Mouse (Mus musculus): ENCODE results near the gene Irx6. TPM values are rescaled to one million over a fixed set of nuclear protein-coding genes. Genes with fewer than 3 reads are reported as not detected.
A peak's percentile ranks its signal among the peaks of the same experiment; 100 is the strongest.

Irx6 gene
- polyA plus RNA-seq, 1 experiment = not detected

GRCm38 (mm10) chr8:92670236-92670635 is 3.9 kb upstream of the Irx6 start:
- Histone ChIP-seq H3K27me3 (replicated peaks; ENCODE audit: control insufficient read depth, insufficient read depth, low read length) (peaks cover 1% of the 10 kb centered on the region), H3K36me3 (ENCODE audit: control insufficient read depth, insufficient read depth, low read length) (no peaks in the 10 kb centered on the region), H3K4me3 (ENCODE audit: insufficient read depth, low read depth, low read length) (no peak overlapping the region), H3K27ac (ENCODE audit: insufficient read depth, low read depth, low read length) (no peak overlapping the region), H3K4me1 (ENCODE audit: control insufficient read depth, insufficient read depth, low read length) (no peaks in the 10 kb centered on the region)
- DNase-seq = no peak
- no peak for TF ChIP-seq CTCF (conservative IDR thresholded peaks at IDR 0.05; ENCODE audit: insufficient read depth, insufficient read length, low read depth, low read length)
- no peak for TF ChIP-seq POLR2A (IDR thresholded peaks at IDR 0.05; ENCODE audit: low read depth, low read length)
- WGBS = 62% methylated on average over 11 of the region's 11 CpGs

GRCm38 (mm10) chr8:92670656-92671195 is 3.4 kb upstream of the Irx6 start:
- no peak overlapping the region for H3K4me3 ChIP-seq (ENCODE audit: insufficient read depth, low read depth, low read length)
- H3K36me3 ChIP-seq (ENCODE audit: control insufficient read depth, insufficient read depth, low read length) = no peaks in the 10 kb centered on the region
- DNase-seq = no peak
- peaks cover 1% of the 10 kb centered on the region for H3K27me3 ChIP-seq (replicated peaks; ENCODE audit: control insufficient read depth, insufficient read depth, low read length)
- TF ChIP-seq POLR2A (IDR thresholded peaks at IDR 0.05; ENCODE audit: low read depth, low read length) (no peak), CTCF (conservative IDR thresholded peaks at IDR 0.05; ENCODE audit: insufficient read depth, insufficient read length, low read depth, low read length) (no peak)
- H3K27ac ChIP-seq (ENCODE audit: insufficient read depth, low read depth, low read length) = no peak overlapping the region
- 64% methylated on average over 12 of the region's 12 CpGs for WGBS
- no peaks in the 10 kb centered on the region for H3K4me1 ChIP-seq (ENCODE audit: control insufficient read depth, insufficient read depth, low read length)

DNA sequence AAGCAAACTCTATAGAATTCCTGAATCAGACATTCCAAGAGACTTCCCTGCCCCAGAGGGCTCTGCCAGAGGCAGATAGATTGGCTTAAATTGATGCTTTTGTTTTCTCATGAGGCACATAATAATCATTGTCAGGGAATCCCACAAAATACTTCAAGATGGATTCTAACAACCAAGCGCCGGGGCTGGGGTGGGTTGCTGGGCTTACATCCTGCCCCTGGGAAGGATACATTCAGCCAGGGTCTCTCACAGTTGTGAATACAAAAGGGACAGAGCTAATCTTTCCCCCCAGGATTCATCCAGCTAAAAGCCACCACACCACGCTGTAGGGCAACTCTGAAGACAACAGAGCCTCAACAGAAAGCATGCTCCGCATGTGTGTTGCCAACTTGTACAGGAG is 2.2 kb upstream of the Irx6 start:
- DNase-seq = no peak
- 96% methylated on average over 4 of the region's 4 CpGs for WGBS
- Histone ChIP-seq H3K27me3 (replicated peaks; ENCODE audit: control insufficient read depth, insufficient read depth, low read length) (peaks cover 1% of the 10 kb centered on the region), H3K4me1 (ENCODE audit: control insufficient read depth, insufficient read depth, low read length) (no peaks in the 10 kb centered on the region), H3K27ac (ENCODE audit: insufficient read depth, low read depth, low read length) (no peak overlapping the region), H3K4me3 (ENCODE audit: insufficient read depth, low read depth, low read length) (no peak overlapping the region), H3K36me3 (ENCODE audit: control insufficient read depth, insufficient read depth, low read length) (no peaks in the 10 kb centered on the region)
- no peak for TF ChIP-seq CTCF (conservative IDR thresholded peaks at IDR 0.05; ENCODE audit: insufficient read depth, insufficient read length, low read depth, low read length)
- no peak for TF ChIP-seq POLR2A (IDR thresholded peaks at IDR 0.05; ENCODE audit: low read depth, low read length)

- no peak for TF ChIP-seq POLR2A (IDR thresholded peaks at IDR 0.05; ENCODE audit: low read depth, low read length)
- Histone ChIP-seq H3K27me3 (replicated peaks; ENCODE audit: control insufficient read depth, insufficient read depth, low read length) (peaks cover 3% of the 10 kb centered on the region), H3K27ac (ENCODE audit: insufficient read depth, low read depth, low read length) (no peak overlapping the region), H3K4me1 (ENCODE audit: control insufficient read depth, insufficient read depth, low read length) (no peaks in the 10 kb centered on the region), H3K4me3 (ENCODE audit: insufficient read depth, low read depth, low read length) (no peak overlapping the region), H3K36me3 (ENCODE audit: control insufficient read depth, insufficient read depth, low read length) (no peaks in the 10 kb centered on the region)
- WGBS = 7% methylated on average over 11 of the region's 11 CpGs
- no peak for DNase-seq
Measured at GRCm38 (mm10) chr8:92673101-92673500, 987 bp upstream of the Irx6 start.

- Histone ChIP-seq H3K27ac (ENCODE audit: insufficient read depth, low read depth, low read length) (no peak overlapping the region), H3K4me3 (ENCODE audit: insufficient read depth, low read depth, low read length) (no peak overlapping the region), H3K4me1 (ENCODE audit: control insufficient read depth, insufficient read depth, low read length) (no peaks in the 10 kb centered on the region), H3K36me3 (ENCODE audit: control insufficient read depth, insufficient read depth, low read length) (no peaks in the 10 kb centered on the region), H3K27me3 (replicated peaks; ENCODE audit: control insufficient read depth, insufficient read depth, low read length) (peaks cover 3% of the 10 kb centered on the region)
- TF ChIP-seq CTCF (conservative IDR thresholded peaks at IDR 0.05; ENCODE audit: insufficient read depth, insufficient read length, low read depth, low read length) (no peak), POLR2A (IDR thresholded peaks at IDR 0.05; ENCODE audit: low read depth, low read length) (no peak)
- WGBS = 2% methylated on average over 30 of the region's 30 CpGs
- DNase-seq = peak; percentile 27
Measured at GRCm38 (mm10) chr8:92673555-92674243, 389 bp upstream of the Irx6 start.

- no peak overlapping the region for H3K27ac ChIP-seq (ENCODE audit: insufficient read depth, low read depth, low read length)
- TF ChIP-seq POLR2A (IDR thresholded peaks at IDR 0.05; ENCODE audit: low read depth, low read length) = no peak
- no peak for TF ChIP-seq CTCF (conservative IDR thresholded peaks at IDR 0.05; ENCODE audit: insufficient read depth, insufficient read length, low read depth, low read length)
- no peak overlapping the region for H3K4me3 ChIP-seq (ENCODE audit: insufficient read depth, low read depth, low read length)
- H3K36me3 ChIP-seq (ENCODE audit: control insufficient read depth, insufficient read depth, low read length) = no peaks in the 10 kb centered on the region
- no peaks in the 10 kb centered on the region for H3K4me1 ChIP-seq (ENCODE audit: control insufficient read depth, insufficient read depth, low read length)
- WGBS = 12% methylated on average over 16 of the region's 16 CpGs
- peaks cover 3% of the 10 kb centered on the region; the same call in 1 of the 2 replicates for H3K27me3 ChIP-seq (replicated peaks; ENCODE audit: control insufficient read depth, insufficient read depth, low read length)
- DNase-seq = peak; percentile 67
Measured at GRCm38 (mm10) chr8:92678407-92678806, 4.3 kb downstream of the Irx6 start.

GRCm38 (mm10) chr8:92697361-92697760 is 23.3 kb downstream of the Irx6 start:
- Histone ChIP-seq H3K4me1 (ENCODE audit: control insufficient read depth, insufficient read depth, low read length) (no peaks in the 10 kb centered on the region), H3K4me3 (ENCODE audit: insufficient read depth, low read depth, low read length) (no peak overlapping the region), H3K36me3 (ENCODE audit: control insufficient read depth, insufficient read depth, low read length) (no peaks in the 10 kb centered on the region), H3K27ac (ENCODE audit: insufficient read depth, low read depth, low read length) (no peak overlapping the region), H3K27me3 (replicated peaks; ENCODE audit: control insufficient read depth, insufficient read depth, low read length) (no peaks in the 10 kb centered on the region; the same call in 1 of the 2 replicates)
- TF ChIP-seq CTCF (conservative IDR thresholded peaks at IDR 0.05; ENCODE audit: insufficient read depth, insufficient read length, low read depth, low read length) (no peak), POLR2A (IDR thresholded peaks at IDR 0.05; ENCODE audit: low read depth, low read length) (no peak)
- WGBS = 85% methylated on average over 5 of the region's 5 CpGs
- DNase-seq = no peak
